Mouse (Mus musculus) gastrocnemius, adult 2 months (tissue): ENCODE measurements around the gene Sctr. TPM values are rescaled to one million over a fixed set of nuclear protein-coding genes. Genes with fewer than 3 reads are reported as not detected.
A peak's percentile ranks its signal among the peaks of the same experiment; 100 is the strongest.
"Not testable (repeated sequence)": the region's sequence is repeated elsewhere in the genome, so short reads cannot be mapped to it uniquely, and the experiment has no call there.

Experiments used
- DNase-seq: peaks from one replicate; pipeline ENCODE4 v3.0.0; 2022
- H3K27ac ChIP-seq: fragments of 200-600 bp; 2 replicates; pipeline ENCODE4 v1.8.1; 2022; ENCODE audit warnings: mild to moderate bottlenecking
- H3K4me3 ChIP-seq: fragments of 200-600 bp; 2 replicates; pipeline ENCODE4 v1.8.1; 2022; ENCODE audit warnings: mild to moderate bottlenecking, moderate library complexity
- CTCF ChIP-seq: fragments of 200-600 bp; IDR thresholded peaks from 2 replicates; pipeline ENCODE4 v1.8.1; 2022; ENCODE audit warnings: antibody characterized with exemption, mild to moderate bottlenecking, moderate library complexity
- intact Hi-C: fragments of 180-260 bp; cut with DNase I; formaldehyde crosslinking; loops from one replicate; pipeline ENCODE4 v1.15.1; 2025
- total RNA-seq, 2 experiments: library from RNA; stranded (reverse); gene quantifications; 2 replicates each; pipeline ENCODE4 v1.2.3; 2021

Gene Sctr
- total RNA-seq, 2 experiments from 2014 or later = 2.0 to 2.1 TPM

DNA sequence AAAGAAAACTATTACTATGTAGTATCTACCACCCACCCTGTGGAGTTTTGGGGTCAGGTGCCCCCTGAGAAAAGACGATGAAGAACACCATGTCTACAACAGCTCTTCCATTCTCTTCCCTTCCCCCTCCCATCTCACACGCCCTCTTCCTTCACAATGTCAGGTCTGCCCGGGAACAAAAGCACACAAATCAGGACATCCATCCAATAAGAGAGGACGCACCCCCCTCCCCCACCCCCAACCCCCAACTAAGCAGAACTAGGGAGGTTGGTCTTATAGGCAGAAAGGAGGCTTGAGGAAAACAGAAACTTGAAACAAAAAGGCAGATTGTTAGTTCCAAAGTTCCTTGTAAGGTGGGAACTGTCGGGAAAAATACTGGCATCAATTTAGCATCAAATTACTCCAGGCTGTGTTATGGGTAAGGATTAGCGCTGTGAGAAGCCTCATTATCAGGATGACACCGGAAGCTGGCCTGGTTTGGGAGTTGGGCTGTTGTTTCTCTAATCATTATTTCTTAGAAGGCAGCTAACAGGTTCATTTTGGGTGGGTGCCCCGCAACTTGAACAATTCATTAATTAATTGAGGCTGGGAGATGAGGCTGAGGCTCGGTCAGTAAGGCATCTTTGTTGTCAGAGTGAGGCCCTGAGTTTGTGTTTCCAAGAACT is 71.2 kb downstream of the Sctr start:
- Histone ChIP-seq H3K4me3 (no peak overlapping the region), H3K27ac (no peak overlapping the region)
- no peak for TF ChIP-seq CTCF
- no peak for DNase-seq
- intact Hi-C loops = no loop called here

DNA sequence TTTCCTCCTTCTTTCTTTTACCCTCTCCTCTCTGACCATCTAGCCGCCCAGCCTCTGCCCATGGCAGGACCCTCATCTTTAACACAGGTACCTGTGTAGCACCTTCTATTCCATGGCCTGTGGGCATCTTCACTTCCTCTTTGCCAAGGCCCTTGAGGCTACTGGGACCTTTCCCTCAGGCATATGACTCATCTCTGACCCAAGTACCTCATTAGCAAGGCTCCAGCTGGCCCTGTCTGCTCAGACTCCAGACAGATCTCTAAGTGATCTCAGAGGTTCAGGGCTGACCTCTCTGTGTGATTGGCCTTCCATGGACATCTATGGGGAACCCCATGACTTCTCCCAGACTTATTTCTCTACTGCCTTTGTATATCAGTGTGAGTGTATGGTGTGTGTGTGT is 73.9 kb downstream of the Sctr start:
- no peak for TF ChIP-seq CTCF
- Histone ChIP-seq H3K27ac (no peak overlapping the region), H3K4me3 (no peak overlapping the region)
- intact Hi-C loops = no loop called here
- no peak for DNase-seq

DNA sequence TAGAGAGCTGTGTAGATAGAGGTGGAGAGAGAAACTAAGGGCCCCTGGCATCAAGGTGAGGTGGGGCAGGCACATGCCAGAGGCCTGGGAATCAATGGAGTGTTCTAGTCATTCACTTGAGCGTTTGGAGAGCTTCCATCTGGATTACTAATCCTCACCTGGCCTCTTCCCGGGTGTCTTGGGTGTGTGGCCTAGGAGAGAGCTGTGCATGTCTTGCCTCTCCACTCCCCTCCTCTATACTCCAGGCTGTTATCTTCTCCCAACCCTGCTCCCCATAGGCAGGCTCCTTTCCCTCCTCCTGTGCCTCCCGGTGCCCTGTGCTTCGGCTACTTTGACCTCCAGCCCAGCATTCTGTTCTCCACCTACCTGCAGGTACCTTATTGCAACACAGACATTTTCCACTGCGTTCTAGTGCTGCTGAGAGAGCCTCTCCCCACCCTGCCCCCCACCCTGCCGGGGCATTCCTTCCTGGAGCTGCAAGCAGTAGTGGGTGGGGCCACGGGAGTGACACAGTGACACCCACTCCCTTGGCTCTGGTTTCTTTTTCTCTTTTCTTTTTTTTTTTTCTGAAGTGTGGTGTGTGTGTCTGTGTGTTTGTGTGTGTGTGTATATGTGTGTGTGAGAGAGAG is 76.4 kb downstream of the Sctr start:
- TF ChIP-seq CTCF = no peak
- intact Hi-C loops = no loop called here

DNA sequence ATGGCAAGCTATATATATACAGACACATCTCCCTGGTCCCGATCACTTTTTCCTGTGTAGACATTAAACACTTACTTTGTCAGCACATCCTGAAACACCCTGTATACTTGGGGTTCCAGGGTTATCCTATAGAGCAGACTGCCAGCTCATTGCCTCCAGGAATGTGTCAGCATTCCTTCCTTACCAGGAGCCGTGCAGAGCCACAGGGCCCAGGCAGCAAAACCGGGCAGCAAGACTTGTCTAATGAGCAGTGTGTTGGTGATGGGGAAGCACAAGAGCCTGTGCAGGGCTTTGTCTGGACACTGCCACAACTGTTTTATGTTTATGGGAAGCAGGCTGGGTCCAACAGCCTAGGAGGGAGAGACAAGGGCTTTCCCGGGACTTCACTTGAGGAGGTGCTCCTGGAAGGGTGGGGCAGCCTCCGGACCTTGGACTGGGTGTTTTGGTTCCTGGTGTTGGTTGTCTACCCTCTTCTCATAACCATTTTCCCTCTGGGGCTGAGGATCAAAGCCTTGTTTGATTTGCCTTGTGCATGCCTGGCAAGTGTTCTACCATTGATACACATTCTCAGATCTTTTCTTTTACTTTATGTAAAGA is 77.3 kb downstream of the Sctr start:
- Histone ChIP-seq H3K4me3 (no peak overlapping the region), H3K27ac (no peak overlapping the region)
- intact Hi-C loops = no loop called here
- TF ChIP-seq CTCF = no peak
- no peak for DNase-seq

More for the DNA sequence above, 76.4 kb downstream of the Sctr start:
- no peak for DNase-seq
- no peak overlapping the region for H3K4me3 ChIP-seq
- H3K27ac ChIP-seq = no peak overlapping the region

DNA sequence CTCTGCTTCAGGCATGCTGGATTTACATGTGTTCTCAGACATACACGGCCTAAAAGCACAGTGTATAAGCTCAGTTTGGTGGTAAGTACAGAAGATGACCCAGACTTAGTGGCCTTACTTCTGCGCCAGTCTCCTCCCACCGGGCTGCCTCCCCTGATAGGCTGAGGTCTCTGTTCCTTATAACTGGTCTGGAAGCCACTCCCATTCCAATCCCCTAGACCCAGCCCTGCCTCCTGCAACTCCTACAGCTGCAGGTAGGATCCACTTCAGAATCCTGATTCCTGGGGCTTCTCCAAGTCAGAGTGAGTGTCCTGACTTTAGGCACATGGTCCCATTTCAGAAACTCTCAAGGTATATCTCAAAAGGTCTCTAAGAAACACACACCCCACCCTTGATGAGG is 79.0 kb downstream of the Sctr start:
- no peak for DNase-seq
- no peak overlapping the region for H3K27ac ChIP-seq
- intact Hi-C loops = no loop called here
- H3K4me3 ChIP-seq = no peak overlapping the region
- no peak for TF ChIP-seq CTCF

DNA sequence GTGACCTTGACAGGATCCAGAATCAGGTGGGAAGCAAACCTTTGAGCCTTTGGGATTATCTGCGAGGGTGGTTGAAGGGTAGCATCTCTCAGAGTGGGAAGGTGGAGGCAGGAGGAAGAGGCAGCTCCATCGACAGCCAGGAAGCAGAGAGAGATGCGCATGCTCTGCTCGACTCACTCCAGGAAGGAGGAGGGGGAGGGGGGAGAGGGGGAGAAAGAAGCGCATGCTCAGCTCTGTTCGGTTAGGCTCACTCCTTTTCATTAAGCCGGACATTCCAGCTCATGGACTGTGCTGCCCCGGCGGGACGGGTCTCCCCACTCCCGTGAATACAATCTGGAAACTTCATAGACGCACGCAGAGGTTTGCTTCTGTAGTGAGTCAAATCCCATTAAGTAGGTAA is 80.0 kb downstream of the Sctr start:
- Histone ChIP-seq H3K27ac (no peak overlapping the region), H3K4me3 (no peak overlapping the region)
- no peak for DNase-seq
- no peak for TF ChIP-seq CTCF
- intact Hi-C loops = no loop called here

DNA sequence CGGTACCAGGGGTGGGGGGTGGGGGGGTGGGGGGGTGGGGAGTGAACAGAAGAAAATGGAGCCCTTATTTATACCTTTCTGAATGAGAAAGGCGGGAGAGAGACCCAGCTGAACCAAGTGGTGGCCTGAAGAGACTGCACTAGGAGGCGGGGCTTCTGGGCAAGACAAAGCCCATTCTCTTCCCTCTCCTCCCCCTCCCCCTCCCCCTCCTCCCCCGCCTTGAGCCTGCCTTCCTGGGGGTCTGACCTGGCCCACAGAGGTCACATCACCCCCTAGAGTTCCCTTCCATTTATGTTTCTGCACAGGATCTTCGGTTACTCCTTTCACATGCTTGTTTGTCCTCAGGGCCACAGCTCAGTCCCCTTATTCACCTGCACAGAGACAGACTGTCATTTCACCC is 82.5 kb downstream of the Sctr start:
- no peak overlapping the region for H3K4me3 ChIP-seq
- no peak for TF ChIP-seq CTCF
- intact Hi-C loops = no loop called here
- no peak for DNase-seq
- no peak overlapping the region for H3K27ac ChIP-seq

DNA sequence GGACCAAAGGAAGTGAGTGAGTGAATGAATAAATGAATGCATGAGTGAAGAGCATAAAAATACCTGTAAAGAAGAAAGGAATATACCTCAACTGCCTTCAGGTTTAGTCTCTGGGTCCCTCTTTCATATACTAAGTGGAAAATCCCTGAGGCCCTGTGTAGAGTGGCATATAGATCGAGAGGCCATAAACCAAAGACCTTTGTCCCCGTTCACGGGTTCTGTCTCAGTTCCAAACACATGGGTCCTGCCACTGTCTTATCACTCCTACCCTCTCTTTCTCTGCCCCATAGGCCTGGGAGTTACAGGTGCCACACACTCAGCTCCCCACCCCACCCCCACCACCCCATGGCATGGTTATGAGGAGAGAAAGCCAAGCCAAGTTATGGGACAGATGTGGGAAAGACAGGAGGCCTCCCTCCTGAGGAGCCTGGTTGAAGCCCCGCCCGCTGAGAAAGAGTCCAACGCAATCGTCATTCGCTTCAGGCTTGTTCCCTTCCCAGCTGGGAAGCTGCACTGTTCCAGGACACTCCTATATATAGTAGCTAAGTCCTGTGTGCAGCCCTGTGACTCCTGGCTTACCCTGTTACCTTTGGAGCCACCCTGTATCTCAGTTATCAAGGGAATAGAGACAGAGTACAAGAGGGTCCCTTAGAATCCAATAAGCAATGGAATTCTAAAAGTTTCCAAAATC is 84.3 kb downstream of the Sctr start:
- H3K4me3 ChIP-seq = no peak overlapping the region
- DNase-seq = peak; percentile 61
- intact Hi-C loops = loop anchor here (10.0 kb wide), 1 partner anchor 156 kb away; no protein-coding TSS in a partner anchor
- no peak for TF ChIP-seq CTCF
- peak overlapping the region; percentile 56 for H3K27ac ChIP-seq

DNA sequence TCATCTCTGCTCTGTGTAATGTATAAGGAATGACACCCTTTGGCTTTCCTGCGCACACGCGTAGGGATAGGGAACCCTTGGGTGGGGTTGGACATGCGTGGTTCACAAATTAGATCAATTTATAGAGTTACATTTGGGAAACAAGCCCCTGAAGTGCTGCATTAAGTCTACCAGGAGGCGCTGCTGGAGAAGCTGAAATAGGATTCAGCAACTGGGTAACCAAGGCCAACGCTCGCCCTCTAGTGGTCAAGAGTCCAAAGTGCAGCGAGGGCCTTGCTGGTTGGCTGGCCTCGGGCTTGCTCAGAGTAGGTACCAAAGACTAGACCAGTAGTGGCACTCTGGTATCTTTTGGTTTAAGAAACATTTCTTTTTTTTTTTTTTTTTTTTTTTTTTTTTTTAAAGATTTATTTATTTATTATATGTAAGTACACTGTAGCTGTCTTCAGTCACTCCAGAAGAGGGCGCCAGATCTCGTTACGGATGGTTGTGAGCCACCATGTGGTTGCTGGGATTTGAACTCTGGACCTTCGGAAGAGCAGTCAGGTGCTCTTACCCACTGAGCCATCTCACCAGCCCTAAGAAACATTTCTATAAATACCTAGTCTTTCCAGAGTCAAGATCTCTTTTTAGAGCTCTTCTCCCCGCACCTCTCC is 86.9 kb downstream of the Sctr start:
- peak; percentile 77 for TF ChIP-seq CTCF
- not testable (repeated sequence) for H3K4me3 ChIP-seq, H3K27ac ChIP-seq
- intact Hi-C loops = loop anchor here (1.0 to 10.0 kb wide), 2 partner anchors 60 to 159 kb away; no protein-coding TSS in a partner anchor
- peak; percentile 90 for DNase-seq

DNA sequence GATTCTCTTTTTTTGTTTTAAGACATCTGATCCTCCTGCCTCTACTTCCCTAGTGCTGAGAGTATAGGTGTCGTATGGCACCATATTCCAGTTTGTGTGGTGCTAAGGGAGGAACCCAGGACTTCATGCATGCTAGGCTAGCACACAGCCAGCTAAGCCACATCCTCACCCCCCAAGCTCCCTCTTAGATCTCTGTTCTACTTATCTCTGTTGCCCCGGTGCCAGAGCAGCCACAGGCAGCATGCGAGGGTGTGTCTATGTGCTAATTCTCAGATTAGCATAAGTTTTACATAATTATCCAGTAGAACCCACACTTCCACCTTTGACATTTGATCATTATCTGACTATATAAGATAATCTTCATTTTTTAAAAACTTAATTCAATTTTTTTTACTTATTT is 88.2 kb downstream of the Sctr start:
- DNase-seq = no peak
- intact Hi-C loops = loop anchor here (10.0 kb wide), 1 partner anchor 160 kb away; no protein-coding TSS in a partner anchor
- Histone ChIP-seq H3K4me3 (no peak overlapping the region), H3K27ac (no peak overlapping the region)
- TF ChIP-seq CTCF = no peak

DNA sequence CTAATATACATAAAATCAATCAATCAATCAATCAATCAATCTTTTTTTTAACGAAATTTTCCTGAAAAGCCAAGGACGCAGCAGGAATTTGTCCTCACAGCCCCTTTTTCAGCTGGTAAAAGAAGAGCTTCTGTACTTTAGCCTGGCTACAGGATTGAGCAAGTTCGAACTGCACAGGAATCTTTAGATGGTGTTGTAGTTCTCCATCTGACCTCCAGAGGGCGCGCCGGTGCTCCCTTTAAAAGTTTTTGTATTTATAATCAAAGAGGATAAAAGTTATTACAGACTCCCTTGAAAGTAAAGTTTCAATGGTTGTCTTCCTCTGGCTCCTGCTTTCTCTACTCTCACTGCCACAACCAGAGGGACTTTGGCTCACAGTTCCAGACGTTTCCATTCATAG is 91.6 kb downstream of the Sctr start:
- peak; percentile 61 for DNase-seq
- no peak overlapping the region for H3K27ac ChIP-seq
- peak; percentile 93 for TF ChIP-seq CTCF
- H3K4me3 ChIP-seq = no peak overlapping the region
- intact Hi-C loops = loop anchor here (2.0 to 10.0 kb wide), 2 partner anchors 58 to 164 kb away; no protein-coding TSS in a partner anchor

DNA sequence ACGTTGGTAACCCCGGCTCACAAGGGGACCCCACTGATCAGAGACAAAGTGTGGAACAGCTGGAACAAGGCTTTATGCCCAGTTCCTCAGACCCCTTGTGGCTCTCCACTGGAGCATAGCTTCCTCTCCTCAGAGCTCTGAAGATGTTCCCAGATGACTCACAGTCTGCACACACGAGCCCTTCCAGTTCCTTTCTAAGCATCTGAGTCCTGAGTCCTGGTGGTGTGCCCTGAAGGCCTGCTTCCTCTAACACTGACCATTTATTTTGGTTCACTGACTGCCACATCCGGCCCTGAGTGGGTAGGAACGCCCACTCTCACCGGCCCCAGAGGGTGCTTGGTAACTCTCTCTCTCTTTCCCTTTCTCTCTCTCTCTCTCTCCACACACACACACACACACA is 92.8 kb downstream of the Sctr start:
- H3K27ac ChIP-seq = no peak overlapping the region
- no peak for TF ChIP-seq CTCF
- H3K4me3 ChIP-seq = no peak overlapping the region
- DNase-seq = no peak
- intact Hi-C loops = loop anchor here (2.0 to 10.0 kb wide), 2 partner anchors 57 to 165 kb away; no protein-coding TSS in a partner anchor
